Mouse (Mus musculus) limb, embryonic 15.5 days (tissue): ENCODE measurements at regions not wholly inside any gene's neighbourhood (a gene's known extent, or its start where the extent isn't known, plus 50 kb on each side); places are given as distances from the start of the nearest gene placed in this dataset.

Source experiments
- ATAC-seq: fragments of 200-750 bp; cut with Nextera tagmentation; 2 replicates; pipeline ENCODE4 v1.8.0; 2017; ENCODE audit warnings: low read depth, moderate TSS enrichment; ENCODE audit not compliant: insufficient number of reproducible peaks, low FRiP score, low TSS enrichment
- H3K27ac ChIP-seq: fragments of 300-500 bp; sonication (generic); 2 replicates; pipeline ENCODE4 v1.5.1; 2015; ENCODE audit warnings: moderate library complexity, mild to moderate bottlenecking, inconsistent platforms
- H3K27me3 ChIP-seq: fragments of 300-500 bp; sonication (generic); 2 replicates; pipeline ENCODE4 v1.6.1; 2015; ENCODE audit warnings: inconsistent platforms
- H3K36me3 ChIP-seq: fragments of 300-500 bp; sonication (generic); 2 replicates; pipeline ENCODE4 v1.6.1; 2015; ENCODE audit warnings: inconsistent platforms
- H3K4me1 ChIP-seq: fragments of 300-500 bp; sonication (generic); 2 replicates; pipeline ENCODE4 v1.6.1; 2015; ENCODE audit warnings: inconsistent platforms
- H3K4me2 ChIP-seq: fragments of 300-500 bp; sonication (generic); 2 replicates; pipeline ENCODE4 v1.6.1; 2015; ENCODE audit warnings: mild to moderate bottlenecking, inconsistent platforms
- H3K4me3 ChIP-seq: fragments of 300-500 bp; sonication (generic); 2 replicates; pipeline ENCODE4 v1.5.1; 2015; ENCODE audit warnings: mild to moderate bottlenecking, inconsistent platforms
- H3K9ac ChIP-seq: fragments of 300-500 bp; sonication (generic); 2 replicates; pipeline ENCODE4 v1.6.1; 2015; ENCODE audit warnings: inconsistent platforms
- H3K9me3 ChIP-seq: fragments of 300-500 bp; sonication (generic); 2 replicates; pipeline ENCODE4 v1.6.1; 2016; ENCODE audit warnings: inconsistent platforms
- WGBS: fragments of 180-500 bp; shearing (Covaris S2); methylation state at CpG from one replicate; pipeline ENCODE4 v1.1.7; 2015; 5-methylcytosine and 5-hydroxymethylcytosine counted together

- Histone ChIP-seq H3K36me3 (no peaks in the 10 kb centered on the region), H3K4me3 (no peak overlapping the region), H3K9me3 (no peaks in the 10 kb centered on the region), H3K4me2 (no peak overlapping the region), H3K27me3 (no peaks in the 10 kb centered on the region; the same call in 1 of the 2 replicates), H3K4me1 (no peaks in the 10 kb centered on the region), H3K27ac (no peak overlapping the region), H3K9ac (no peak overlapping the region)
- WGBS: 40% methylated on average over 4 of the region's 4 CpGs
- no peak for ATAC-seq
These were observed 125.7 kb downstream of the 9530068E07Rik start for GRCm38 (mm10) chr11:52521879-52522278.

DNA sequence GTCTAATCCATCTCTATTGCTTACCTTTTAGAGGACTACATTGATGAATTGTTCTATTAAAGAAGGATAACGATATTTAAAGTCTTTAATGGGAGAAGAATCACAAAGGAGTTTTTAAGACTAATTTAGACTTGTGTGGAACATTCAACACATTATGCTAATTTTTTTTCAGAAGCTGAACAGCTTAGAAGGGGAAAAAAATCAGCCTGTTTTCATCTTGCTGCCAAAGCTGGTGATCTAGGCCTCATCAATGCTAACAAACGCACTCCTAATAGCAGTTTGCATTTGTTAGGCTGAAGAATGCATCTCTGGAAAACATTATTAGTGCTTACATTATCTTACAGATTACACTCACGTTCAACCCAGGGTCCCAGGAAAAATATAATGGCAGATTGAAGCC lies 126.2 kb downstream of the 9530068E07Rik start:
- WGBS: 62% methylated on average over 3 of the region's 3 CpGs
- no peak for ATAC-seq

GRCm38 (mm10) chr11:52523191-52523590 lies 127.0 kb downstream of the 9530068E07Rik start:
- no peaks in the 10 kb centered on the region for H3K4me1 ChIP-seq
- H3K9ac ChIP-seq: no peak overlapping the region
- no peaks in the 10 kb centered on the region for H3K36me3 ChIP-seq
- peaks cover 4% of the 10 kb centered on the region; the same call in 1 of the 2 replicates for H3K27me3 ChIP-seq
- no peaks in the 10 kb centered on the region for H3K9me3 ChIP-seq
- H3K4me2 ChIP-seq: no peak overlapping the region
- ATAC-seq: no peak
- no peak overlapping the region for H3K27ac ChIP-seq
- H3K4me3 ChIP-seq: no peak overlapping the region
- WGBS: 76% methylated on average over 4 of the region's 4 CpGs

More for the DNA sequence above, 126.2 kb downstream of the 9530068E07Rik start:
- Histone ChIP-seq H3K4me3 (no peak overlapping the region), H3K27me3 (no peaks in the 10 kb centered on the region; the same call in 1 of the 2 replicates), H3K27ac (no peak overlapping the region), H3K4me2 (no peak overlapping the region), H3K9ac (no peak overlapping the region), H3K4me1 (no peaks in the 10 kb centered on the region), H3K36me3 (no peaks in the 10 kb centered on the region), H3K9me3 (no peaks in the 10 kb centered on the region)

- Histone ChIP-seq H3K4me2 (no peak overlapping the region), H3K9me3 (no peaks in the 10 kb centered on the region), H3K4me3 (no peak overlapping the region), H3K27ac (no peak overlapping the region), H3K9ac (no peak overlapping the region), H3K27me3 (peaks cover 4% of the 10 kb centered on the region; the same call in 1 of the 2 replicates), H3K36me3 (no peaks in the 10 kb centered on the region), H3K4me1 (no peaks in the 10 kb centered on the region)
- 41% methylated on average over 2 of the region's 2 CpGs for WGBS
- no peak for ATAC-seq
These were observed 127.4 kb downstream of the 9530068E07Rik start for GRCm38 (mm10) chr11:52523671-52524070.

GRCm38 (mm10) chr11:52525446-52525845 lies 129.2 kb downstream of the 9530068E07Rik start:
- no peaks in the 10 kb centered on the region for H3K36me3 ChIP-seq
- H3K27me3 ChIP-seq: peaks cover 4% of the 10 kb centered on the region; the same call in 1 of the 2 replicates
- H3K4me3 ChIP-seq: no peak overlapping the region
- H3K9me3 ChIP-seq: no peaks in the 10 kb centered on the region
- H3K27ac ChIP-seq: no peak overlapping the region
- H3K4me1 ChIP-seq: no peaks in the 10 kb centered on the region
- H3K4me2 ChIP-seq: no peak overlapping the region
- H3K9ac ChIP-seq: no peak overlapping the region
- no peak for ATAC-seq
- WGBS: 54% methylated on average over 6 of the region's 6 CpGs

DNA sequence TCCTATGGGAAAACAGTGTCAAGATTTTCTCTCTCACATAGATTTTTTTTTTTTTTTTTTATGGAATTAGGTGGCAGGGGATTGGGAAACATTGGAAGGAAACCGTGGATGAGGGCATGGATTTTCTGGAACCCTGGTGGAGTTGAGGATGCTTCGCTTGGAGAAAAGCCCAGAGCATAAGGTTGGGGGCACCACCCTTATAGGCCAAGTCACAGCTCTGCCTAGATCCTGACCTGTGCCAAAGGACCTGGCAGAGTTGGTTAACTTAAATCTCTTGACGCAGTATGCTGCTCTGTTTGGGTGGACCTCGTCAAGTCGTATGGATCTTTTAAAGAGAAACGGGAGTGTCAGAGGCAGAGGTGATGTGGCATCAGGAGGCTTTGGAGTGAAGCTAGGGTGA lies 130.1 kb downstream of the 9530068E07Rik start:
- ATAC-seq: no peak
- Histone ChIP-seq H3K4me2 (no peak overlapping the region), H3K4me3 (no peak overlapping the region), H3K27me3 (peaks cover 4% of the 10 kb centered on the region; the same call in 1 of the 2 replicates), H3K4me1 (no peaks in the 10 kb centered on the region), H3K27ac (no peak overlapping the region), H3K36me3 (no peaks in the 10 kb centered on the region), H3K9ac (no peak overlapping the region), H3K9me3 (no peaks in the 10 kb centered on the region)
- 63% methylated on average over 6 of the region's 6 CpGs for WGBS

DNA sequence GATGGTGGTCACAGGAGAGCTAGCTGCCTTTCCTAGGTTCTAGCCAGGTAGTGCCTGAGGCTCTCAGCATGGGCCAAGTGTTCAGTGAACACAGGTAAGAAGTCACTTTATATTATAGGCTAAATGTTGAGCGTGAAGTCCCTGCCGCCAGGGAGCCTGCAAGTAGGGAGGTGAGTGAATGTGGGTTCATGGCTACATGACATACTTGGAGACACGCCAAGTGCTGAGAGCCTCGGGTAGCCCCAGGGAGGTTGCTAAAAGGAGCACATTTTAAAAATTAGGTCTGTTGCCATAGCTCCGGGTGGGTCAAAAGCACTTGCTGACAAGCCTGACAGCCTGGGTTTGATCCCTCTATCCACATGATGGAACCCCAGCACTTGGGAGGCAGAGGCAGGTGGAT lies 137.2 kb downstream of the 9530068E07Rik start:
- Histone ChIP-seq H3K4me3 (no peak overlapping the region), H3K9me3 (no peaks in the 10 kb centered on the region), H3K9ac (no peak overlapping the region), H3K4me2 (no peak overlapping the region), H3K27me3 (peaks cover 7% of the 10 kb centered on the region; the same call in 1 of the 2 replicates), H3K4me1 (no peaks in the 10 kb centered on the region; the same call in 1 of the 2 replicates), H3K36me3 (no peaks in the 10 kb centered on the region), H3K27ac (no peak overlapping the region)
- WGBS: 34% methylated on average over 5 of the region's 5 CpGs
- no peak for ATAC-seq

- Histone ChIP-seq H3K27ac (no peak overlapping the region), H3K36me3 (no peaks in the 10 kb centered on the region), H3K9me3 (no peaks in the 10 kb centered on the region), H3K4me2 (no peak overlapping the region), H3K27me3 (peaks cover 7% of the 10 kb centered on the region; the same call in 1 of the 2 replicates), H3K9ac (no peak overlapping the region), H3K4me1 (peaks cover 2% of the 10 kb centered on the region; the same call in 1 of the 2 replicates), H3K4me3 (no peak overlapping the region)
- no peak for ATAC-seq
- WGBS: 35% methylated on average over 13 of the region's 13 CpGs
These were observed 138.4 kb downstream of the 9530068E07Rik start for GRCm38 (mm10) chr11:52534586-52534985.

DNA sequence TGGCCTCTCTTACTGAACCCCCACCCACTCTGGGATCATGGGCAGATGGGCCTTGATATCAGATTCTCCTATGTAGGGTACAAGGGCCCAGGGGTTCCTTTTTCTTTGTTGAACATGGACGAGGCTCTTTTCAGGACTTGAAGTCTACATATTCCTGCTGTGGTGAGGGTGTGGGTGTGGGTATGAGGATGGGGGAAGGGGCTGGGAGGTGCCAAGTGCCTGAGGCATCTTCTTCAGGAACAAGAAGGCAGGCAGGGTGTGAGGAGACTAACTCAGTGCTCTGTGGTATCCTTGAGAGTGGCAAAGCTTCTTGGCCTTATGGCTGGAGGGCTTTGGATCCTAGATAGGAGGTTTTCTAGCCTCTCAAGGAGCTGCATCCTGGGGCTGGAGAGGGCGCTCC lies 140.0 kb downstream of the 9530068E07Rik start:
- Histone ChIP-seq H3K4me2 (no peak overlapping the region), H3K4me1 (peaks cover 7% of the 10 kb centered on the region; the same call in 1 of the 2 replicates), H3K9ac (no peak overlapping the region), H3K27ac (no peak overlapping the region), H3K27me3 (peaks cover 7% of the 10 kb centered on the region; the same call in 1 of the 2 replicates), H3K36me3 (no peaks in the 10 kb centered on the region), H3K9me3 (no peaks in the 10 kb centered on the region), H3K4me3 (no peak overlapping the region)
- no peak for ATAC-seq
- WGBS: 73% methylated on average over 2 of the region's 2 CpGs

DNA sequence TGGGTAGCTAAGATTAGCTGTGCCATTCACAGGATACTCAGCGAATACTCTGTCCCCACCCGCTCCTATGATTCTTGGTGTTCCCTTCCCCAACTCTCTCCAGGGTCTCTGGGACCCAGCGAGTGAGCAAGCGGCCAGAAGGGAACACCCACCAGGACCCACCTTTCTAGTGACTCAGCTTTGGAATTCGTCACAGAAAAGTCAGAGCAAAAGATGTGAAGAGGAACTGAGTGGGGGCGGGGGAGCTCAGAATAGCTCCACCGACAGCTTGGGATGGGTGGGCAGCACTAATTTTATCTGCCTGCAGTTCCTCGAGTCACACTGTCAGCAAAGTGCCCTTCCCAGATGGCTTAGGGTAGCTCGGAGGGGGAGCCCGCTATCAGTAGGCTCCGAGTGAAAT lies 140.6 kb downstream of the 9530068E07Rik start:
- Histone ChIP-seq H3K36me3 (no peaks in the 10 kb centered on the region), H3K4me1 (peaks cover 8% of the 10 kb centered on the region; the same call in 1 of the 2 replicates), H3K27me3 (peaks cover 7% of the 10 kb centered on the region; the same call in 1 of the 2 replicates), H3K27ac (no peak overlapping the region), H3K4me3 (no peak overlapping the region), H3K9me3 (no peaks in the 10 kb centered on the region), H3K4me2 (no peak overlapping the region), H3K9ac (no peak overlapping the region)
- ATAC-seq: no peak
- WGBS: 71% methylated on average over 11 of the region's 11 CpGs

DNA sequence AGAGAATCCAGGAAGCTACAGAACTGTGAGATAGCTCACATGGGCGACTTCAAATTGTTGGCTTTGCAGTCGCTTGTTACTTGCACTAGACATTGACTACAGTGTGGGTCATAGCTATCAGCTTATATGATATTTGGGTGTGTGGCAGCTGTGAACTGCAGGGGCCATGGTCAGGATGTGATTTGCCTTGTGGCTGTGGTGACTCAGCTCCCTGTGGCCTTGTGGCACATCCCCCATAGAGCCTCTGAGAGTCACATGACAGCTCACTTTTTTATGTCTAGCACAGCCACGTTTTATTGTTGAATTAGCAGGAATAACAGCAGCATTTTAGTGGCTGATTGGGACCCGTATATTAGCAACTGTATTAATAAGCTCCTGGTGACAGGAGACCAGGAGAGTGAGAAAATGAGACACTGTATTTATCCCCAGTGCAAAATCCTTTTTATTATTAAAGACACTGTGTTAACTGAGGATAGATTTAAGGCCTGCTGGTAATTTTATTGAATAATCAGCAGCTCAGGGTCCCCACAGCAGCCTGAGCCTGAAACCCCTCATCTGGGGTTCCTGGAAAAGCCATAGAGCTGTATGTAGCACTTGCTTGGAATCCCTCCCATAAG lies 141.7 kb downstream of the 9530068E07Rik start:
- no peak overlapping the region for H3K9ac ChIP-seq
- no peak overlapping the region for H3K27ac ChIP-seq
- H3K4me1 ChIP-seq: peaks cover 8% of the 10 kb centered on the region; the same call in 1 of the 2 replicates
- WGBS: 46% methylated on average over 4 of the region's 4 CpGs
- no peak for ATAC-seq
- no peaks in the 10 kb centered on the region for H3K9me3 ChIP-seq
- no peak overlapping the region for H3K4me2 ChIP-seq
- H3K36me3 ChIP-seq: no peaks in the 10 kb centered on the region
- peaks cover 7% of the 10 kb centered on the region; the same call in 1 of the 2 replicates for H3K27me3 ChIP-seq
- H3K4me3 ChIP-seq: no peak overlapping the region

DNA sequence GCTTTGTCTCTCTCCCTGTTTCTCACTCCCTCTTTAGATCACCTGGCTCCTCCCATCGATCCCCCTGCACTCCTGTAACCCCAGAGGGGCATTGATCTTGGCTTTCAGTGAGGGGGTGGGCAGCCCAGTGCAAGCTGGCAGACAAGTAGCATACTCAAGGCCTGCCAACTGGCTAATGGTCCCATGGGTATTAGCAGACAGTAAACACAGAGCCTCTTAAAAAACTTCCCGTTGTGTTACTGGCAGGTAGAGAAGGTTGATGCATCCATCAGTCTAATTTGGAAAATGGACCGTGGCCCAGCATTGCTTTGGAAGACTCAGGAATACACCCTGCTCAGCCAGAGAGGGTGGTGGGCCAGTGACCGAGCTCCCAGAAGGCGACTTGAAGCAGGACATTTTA lies 145.0 kb downstream of the 9530068E07Rik start:
- Histone ChIP-seq H3K4me3 (no peak overlapping the region), H3K4me2 (no peak overlapping the region), H3K9me3 (no peaks in the 10 kb centered on the region), H3K27me3 (peaks cover 2% of the 10 kb centered on the region; the same call in 1 of the 2 replicates), H3K27ac (no peak overlapping the region), H3K4me1 (peaks cover 8% of the 10 kb centered on the region; the same call in 1 of the 2 replicates), H3K36me3 (no peaks in the 10 kb centered on the region), H3K9ac (no peak overlapping the region)
- WGBS: 53% methylated on average over 5 of the region's 5 CpGs
- ATAC-seq: no peak
